Mouse (Mus musculus): ENCODE results near the gene Slc2a10.

DNA sequence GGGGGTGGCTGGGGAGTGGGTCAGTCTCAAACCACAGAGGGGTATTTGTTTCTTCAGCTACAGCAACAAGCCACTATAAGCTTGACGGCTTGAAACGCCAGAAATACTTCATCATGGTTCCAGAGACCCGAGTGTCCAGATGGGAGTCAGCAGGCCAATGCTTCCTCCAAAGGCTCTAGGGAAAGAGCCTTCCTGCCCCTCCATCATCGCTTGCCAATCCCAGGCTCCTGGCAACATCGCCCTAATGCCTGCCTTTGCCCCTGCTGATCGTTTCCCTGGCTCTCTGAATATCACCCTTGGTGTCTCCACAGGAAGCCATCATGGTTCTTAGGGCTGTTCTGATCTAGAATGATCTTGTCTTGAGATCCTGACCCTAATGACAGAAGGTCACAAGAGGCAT is 58.3 kb downstream of the Slc2a10 start:
- TF ChIP-seq POLR2A (IDR thresholded peaks at IDR 0.05; ENCODE audit: control insufficient read depth, extremely low read depth, insufficient read depth, low read length, poor library complexity) (no peak), CTCF (IDR thresholded peaks at IDR 0.05; ENCODE audit: borderline replicate concordance, control insufficient read depth, extremely low read depth, insufficient read depth, low read length, poor library complexity) (no peak)

Measured in thymus, adult 2 months (tissue).